Mouse (Mus musculus): ENCODE measurements around the gene Adgrl3.

The Adgrl3 gene

DNA sequence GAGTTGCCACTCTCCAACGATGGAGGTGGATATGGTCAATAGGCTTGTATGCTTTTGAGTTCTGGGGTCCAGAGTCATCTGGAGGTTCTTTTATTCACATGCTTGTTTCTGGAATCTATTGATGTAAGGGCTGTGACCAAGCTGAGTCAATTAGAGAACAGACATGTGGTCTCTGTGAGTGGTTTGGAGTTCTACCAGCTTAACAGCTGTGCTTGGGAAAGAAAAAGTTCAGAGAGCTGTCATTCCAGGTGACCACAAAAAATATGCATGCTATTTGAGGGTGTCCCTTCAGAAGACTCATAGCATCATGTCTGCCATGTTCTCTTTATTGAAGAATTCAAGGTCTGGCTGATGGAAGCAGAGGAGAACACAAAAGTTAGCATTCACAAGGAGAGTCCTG, 53.9 kb downstream of the Adgrl3 start:
- in situ Hi-C loops (cut with MboI, MseI) = no loop called here

DNA sequence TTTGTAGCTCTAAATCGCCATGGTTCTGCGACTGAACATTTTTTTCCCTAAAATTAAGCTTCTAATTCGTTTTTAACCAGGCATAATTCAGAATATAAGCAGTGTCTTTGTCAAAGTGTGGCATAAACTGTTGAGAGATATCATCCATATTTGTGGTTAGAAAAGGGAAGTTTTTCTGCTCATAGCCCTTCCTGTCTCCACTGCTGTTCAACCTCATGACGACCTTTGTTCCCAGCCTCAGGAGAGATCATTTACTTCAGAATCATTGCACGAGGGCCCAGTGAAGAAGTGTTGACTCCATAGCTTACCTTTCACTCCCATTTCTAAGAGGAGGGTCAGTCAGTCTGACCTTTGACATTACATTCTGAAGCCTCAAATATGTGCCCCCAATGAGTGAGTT, 56.4 kb downstream of the Adgrl3 start:
- in situ Hi-C loops (cut with MboI, MseI) = no loop called here

DNA sequence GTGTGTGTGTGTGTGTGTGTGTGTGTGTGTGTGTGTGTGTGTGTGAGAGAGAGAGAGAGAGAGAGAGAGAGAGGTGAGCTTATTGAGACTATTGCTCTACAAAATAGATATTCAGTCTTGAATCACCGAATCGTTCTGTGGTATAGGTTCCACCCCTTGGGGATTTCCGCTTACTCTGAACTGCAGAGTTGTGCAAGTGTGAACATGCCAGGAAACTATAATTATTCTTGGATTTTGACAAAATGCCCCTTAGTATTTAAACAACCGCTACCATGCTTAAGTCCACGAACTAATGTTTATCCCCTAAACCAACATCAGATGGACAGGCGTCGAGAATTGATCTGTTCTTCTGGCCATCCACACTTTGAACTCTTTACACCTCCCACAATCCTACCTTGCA, 57.1 kb downstream of the Adgrl3 start:
- in situ Hi-C loops (cut with MboI, MseI) = no loop called here

DNA sequence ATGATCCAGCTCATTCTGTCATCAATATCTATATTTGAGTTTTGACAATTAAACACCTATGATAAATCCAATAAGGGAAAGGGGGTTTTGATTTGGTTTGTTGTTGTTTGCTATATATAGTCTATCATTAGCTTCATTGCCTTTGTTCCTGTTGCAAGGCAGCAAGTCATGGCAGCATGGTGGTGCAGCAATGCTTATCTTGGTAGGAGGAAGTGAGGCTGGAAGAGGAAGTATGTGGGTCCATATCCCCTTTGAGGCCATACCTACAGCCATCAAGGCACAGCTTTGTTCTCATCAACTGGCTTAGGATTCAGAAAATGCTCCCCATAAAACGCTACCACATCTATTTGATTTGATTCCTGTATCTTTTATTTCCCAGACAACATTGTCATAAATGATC, 58.1 kb downstream of the Adgrl3 start:
- in situ Hi-C loops (cut with MboI, MseI) = no loop called here

DNA sequence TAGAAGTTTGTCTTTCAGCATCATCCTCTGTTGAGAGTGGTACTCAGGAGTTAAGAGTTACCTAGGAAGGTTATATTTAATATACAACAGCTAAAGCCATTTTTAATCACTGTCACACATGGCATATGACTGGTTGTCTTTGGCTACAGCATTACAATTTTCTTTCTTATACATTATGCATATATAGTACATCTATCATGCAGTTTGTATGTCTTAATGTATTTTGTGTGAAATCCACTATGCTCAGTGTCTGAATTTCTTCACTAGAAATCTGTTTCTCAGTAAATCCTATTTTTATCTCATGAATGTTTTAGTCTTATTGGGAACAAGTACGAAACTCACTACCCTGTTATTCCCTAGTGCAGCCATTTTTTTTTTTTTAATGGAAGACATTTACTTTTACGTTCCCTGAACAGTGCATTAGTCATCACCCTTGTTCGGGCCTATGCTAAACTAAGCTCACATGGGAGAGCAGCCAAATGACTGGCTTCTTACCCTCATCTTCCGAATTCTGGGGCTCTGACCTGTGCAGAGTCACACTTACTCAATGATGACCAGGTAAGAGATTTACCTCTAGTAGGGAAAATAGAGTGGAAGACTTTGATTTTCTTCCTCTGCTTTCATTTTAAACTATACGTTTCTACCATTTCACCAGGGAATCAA, 63.9 kb downstream of the Adgrl3 start:
- in situ Hi-C loops (cut with MboI, MseI) = no loop called here

DNA sequence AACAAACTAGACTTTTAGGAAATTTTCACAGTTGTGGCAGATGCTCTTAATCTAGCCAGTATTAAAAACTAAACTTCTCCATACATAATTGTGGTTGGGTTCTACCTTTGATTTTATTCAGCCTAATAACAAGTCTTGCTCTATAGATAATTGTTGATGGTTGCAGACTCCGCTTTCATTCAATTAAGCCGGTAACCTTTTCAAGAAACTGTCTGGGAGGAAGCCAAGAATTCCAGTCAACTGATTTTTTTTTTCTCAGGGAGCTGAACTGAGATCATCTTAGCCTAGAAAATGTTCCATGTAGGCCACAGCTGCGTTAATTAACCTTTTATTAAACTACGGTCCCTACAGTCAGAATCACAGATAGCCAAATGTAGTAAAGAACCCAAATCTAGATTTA, 65.2 kb downstream of the Adgrl3 start:
- in situ Hi-C loops (cut with MboI, MseI) = no loop called here

DNA sequence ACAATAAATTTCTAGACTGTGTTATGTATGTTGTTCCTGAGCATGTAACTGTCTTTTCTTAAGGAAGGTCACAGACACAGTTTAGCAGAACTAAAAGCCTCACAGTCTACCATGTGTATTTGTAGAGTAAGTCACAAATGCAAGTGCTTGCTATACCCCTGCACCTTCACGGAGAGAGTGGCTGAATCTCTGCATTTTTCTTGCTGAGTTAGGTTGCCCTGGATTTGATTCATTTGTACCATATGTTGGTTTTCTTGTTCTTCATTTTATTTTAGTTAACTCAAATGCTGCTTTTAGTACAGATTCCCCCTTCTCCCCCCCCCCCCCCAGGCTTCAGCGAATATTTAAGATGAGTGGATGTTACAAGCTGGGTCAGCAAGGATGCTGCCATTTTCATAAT, 68.7 kb downstream of the Adgrl3 start:
- in situ Hi-C loops (cut with MboI, MseI) = no loop called here

DNA sequence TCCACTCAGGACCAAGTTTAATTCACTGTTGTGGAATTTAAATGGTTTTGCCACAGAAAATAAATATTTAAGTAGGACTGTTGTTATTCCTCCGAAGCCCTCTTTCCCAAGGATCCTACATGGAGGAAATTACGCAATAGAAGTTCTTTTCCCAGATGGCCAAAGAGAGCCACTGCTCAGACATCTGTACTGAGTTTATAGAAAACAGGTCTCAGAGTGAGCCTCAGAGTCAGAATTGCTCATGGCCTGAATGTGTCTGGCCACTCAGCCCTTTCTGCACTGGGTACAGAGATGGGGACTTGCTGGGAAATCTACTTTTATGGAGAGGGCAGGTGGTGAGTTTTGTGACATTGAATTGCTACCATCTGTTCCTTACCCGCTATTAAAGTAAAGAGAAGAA, 74.7 kb downstream of the Adgrl3 start:
- in situ Hi-C loops (cut with MboI, MseI) = no loop called here

DNA sequence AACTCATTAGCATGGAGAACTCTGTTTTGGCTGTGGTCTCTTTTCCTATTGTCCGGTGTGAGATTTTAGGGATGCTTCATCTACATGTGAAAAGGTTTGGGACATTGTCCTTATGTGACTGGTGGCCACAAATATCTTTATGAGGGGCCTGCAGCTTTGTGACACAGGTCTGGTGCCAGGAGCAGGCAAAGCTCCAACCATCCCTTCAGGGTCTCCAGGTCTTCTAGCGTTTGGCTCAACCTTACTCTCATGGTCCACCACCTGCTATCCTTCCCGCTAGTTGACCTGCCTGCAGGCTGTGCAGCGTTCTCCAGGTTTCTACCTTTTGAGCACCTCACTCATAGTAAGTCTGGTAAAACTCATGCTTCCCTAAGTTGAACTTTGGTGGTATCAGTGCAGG, 77.2 kb downstream of the Adgrl3 start:
- in situ Hi-C loops (cut with MboI, MseI) = no loop called here

- in situ Hi-C loops (cut with MboI, MseI) = loop anchor here (10.0 kb wide), 2 partner anchors 337 to 1967 kb away; no protein-coding TSS in a partner anchor
These were observed 87.5 kb downstream of the Adgrl3 start for GRCm38 (mm10) chr5:81107431-81107830.

GRCm38 (mm10) chr5:81124483-81124882, 104.5 kb downstream of the Adgrl3 start:
- in situ Hi-C loops (cut with MboI, MseI) = no loop called here

DNA sequence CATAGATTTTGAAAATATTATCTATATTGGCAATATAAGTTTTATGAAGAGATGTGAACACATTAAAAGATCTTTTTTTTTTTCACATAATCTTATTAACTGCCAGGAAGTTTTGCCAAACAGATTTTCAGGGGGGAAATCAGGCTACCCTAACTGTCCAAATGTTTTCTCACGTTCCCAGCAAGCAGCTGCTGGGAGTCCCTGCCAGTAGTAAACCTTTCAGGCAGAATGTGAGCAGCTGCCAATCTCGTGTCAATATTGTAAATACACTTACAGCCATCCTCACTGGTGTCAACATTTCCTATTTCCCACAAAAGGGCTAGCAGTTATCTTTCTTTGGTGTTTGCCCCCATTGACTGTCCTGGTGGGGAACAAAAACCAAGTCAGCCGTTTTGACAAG, 107.7 kb downstream of the Adgrl3 start:
- in situ Hi-C loops (cut with MboI, MseI) = no loop called here

GRCm38 (mm10) chr5:81136394-81136793, 116.5 kb downstream of the Adgrl3 start:
- in situ Hi-C loops (cut with MboI, MseI) = no loop called here

DNA sequence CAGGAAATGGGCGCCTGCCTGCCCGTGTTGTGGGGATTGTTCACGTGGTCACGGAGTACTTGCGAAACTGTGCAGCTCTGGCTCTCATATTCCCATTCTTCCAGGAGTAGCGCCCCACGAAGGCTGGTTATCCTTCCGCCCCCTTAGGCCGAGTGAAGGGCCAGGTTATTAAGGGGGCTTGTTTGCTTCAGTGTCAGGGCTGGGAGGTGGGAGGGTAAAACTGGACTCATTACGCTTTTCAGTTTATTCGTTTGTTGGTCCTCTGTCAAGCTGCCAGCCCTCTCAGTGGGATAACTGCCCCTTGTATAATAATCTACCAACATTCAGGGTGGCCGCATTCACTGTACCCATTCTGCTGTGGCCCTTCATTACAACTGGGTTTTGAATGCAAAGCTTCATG, 135.9 kb downstream of the Adgrl3 start:
- in situ Hi-C loops (cut with MboI, MseI) = no loop called here

DNA sequence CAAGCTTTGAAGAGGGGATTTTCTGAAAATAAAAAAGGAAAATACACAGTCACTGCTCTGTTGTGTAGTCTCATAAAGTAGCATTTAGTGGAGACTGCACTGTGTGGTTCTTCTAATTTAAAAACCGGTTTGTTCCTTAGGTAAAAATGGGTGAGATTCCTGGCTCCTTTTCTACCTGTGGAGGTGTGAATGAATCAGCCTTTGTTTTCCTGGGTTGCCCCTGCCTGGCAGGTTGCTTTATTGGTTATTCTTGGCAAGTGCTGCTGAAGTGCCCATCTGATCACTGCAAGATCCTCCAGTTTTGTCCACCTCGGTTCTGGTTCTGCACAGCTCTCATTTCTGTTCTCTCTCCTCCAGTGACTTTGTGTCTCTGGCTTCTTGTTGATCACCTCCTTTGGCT, 136.3 kb downstream of the Adgrl3 start:
- in situ Hi-C loops (cut with MboI, MseI) = no loop called here

GRCm38 (mm10) chr5:81156796-81157195, 136.9 kb downstream of the Adgrl3 start:
- in situ Hi-C loops (cut with MboI, MseI) = no loop called here

- in situ Hi-C loops (cut with MboI, MseI) = no loop called here
These were observed 139.1 kb downstream of the Adgrl3 start for GRCm38 (mm10) chr5:81159013-81159412.

GRCm38 (mm10) chr5:81160431-81160830, 140.5 kb downstream of the Adgrl3 start:
- in situ Hi-C loops (cut with MboI, MseI) = loop anchor here (10.0 kb wide), 1 partner anchor 156 kb away; no protein-coding TSS in a partner anchor

- in situ Hi-C loops (cut with MboI, MseI) = no loop called here
These were observed 169.0 kb downstream of the Adgrl3 start for GRCm38 (mm10) chr5:81188871-81189485.

GRCm38 (mm10) chr5:81200354-81200753, 180.4 kb downstream of the Adgrl3 start:
- in situ Hi-C loops (cut with MboI, MseI) = no loop called here

GRCm38 (mm10) chr5:81201885-81202284, 181.9 kb downstream of the Adgrl3 start:
- in situ Hi-C loops (cut with MboI, MseI) = no loop called here

- in situ Hi-C loops (cut with MboI, MseI) = no loop called here
These were observed 198.6 kb downstream of the Adgrl3 start for GRCm38 (mm10) chr5:81218500-81219057.

DNA sequence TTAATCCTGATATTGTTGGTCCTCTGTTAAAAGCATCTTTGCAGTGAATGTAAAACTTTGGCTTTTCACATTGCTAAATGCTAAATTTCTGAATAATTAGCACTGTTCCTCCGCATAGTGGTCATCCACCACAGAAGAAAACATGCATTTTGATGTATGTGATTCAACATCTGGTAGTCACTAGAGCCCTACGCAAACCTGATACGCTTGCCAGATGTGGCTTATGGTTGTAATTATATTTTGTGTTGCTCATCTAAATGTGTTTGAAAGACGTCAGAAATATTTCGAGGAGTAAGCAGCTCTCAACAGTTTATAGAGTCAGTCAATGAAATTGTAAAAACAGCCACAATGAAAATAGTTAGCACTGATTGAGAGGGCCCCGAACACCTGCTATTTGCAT, 204.5 kb downstream of the Adgrl3 start:
- in situ Hi-C loops (cut with MboI, MseI) = no loop called here

All from regulatory T cell (primary cell).